Mouse (Mus musculus): Measurements from ENCODE around the gene Olfr1396. TPM values are rescaled to one million over a fixed set of nuclear protein-coding genes. Genes with fewer than 3 reads are reported as not detected.

The Olfr1396 gene
- polyA plus RNA-seq, 1 experiment: not detected

- TF ChIP-seq POLR2A (IDR thresholded peaks at IDR 0.05; ENCODE audit: insufficient read depth, low read depth, low read length) (no peak), CTCF (IDR thresholded peaks at IDR 0.05; ENCODE audit: insufficient read depth, low read depth, low read length) (no peak)
- H3K4me1 ChIP-seq (ENCODE audit: control insufficient read depth, insufficient read depth, low read length): peaks cover 5% of the 10 kb centered on the region
- no peak overlapping the region for H3K27ac ChIP-seq (ENCODE audit: insufficient read depth, low read depth, low read length)
- H3K4me3 ChIP-seq (ENCODE audit: insufficient read depth, low read depth, low read length): no peak overlapping the region
- 90% methylated on average over 2 of the region's 2 CpGs for WGBS
These were observed 21.9 kb downstream of the Olfr1396 start for GRCm38 (mm10) chr11:49092786-49093185.

- no peak overlapping the region for H3K27ac ChIP-seq (ENCODE audit: insufficient read depth, low read depth, low read length)
- H3K4me3 ChIP-seq (ENCODE audit: insufficient read depth, low read depth, low read length): no peak overlapping the region
- 94% methylated on average over 1 of the region's 1 CpGs for WGBS
- TF ChIP-seq POLR2A (IDR thresholded peaks at IDR 0.05; ENCODE audit: insufficient read depth, low read depth, low read length) (no peak), CTCF (IDR thresholded peaks at IDR 0.05; ENCODE audit: insufficient read depth, low read depth, low read length) (no peak)
- H3K4me1 ChIP-seq (ENCODE audit: control insufficient read depth, insufficient read depth, low read length): peaks cover 5% of the 10 kb centered on the region
These were observed 22.6 kb downstream of the Olfr1396 start for GRCm38 (mm10) chr11:49092053-49092586.

DNA sequence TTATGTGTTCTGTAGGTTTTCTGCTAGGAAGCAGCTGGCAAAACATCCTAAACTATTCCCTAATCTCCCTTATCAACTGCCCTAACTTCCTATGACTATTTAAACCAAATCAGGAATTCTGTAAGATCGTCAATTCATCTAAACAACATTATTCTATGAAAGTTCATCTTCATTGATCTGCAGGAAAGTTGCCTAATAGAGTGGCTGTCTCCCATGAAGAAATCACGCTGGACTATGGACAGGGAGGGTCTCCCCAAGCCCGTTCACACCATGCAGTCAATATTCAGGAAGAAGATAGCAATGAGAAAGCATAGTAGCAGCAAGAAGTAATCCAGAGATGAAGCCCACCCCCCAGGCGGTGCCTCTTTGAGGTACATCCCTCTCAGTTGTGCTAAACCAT lies 23.5 kb downstream of the Olfr1396 start:
- H3K4me3 ChIP-seq (ENCODE audit: insufficient read depth, low read depth, low read length): no peak overlapping the region
- no peak overlapping the region for H3K27ac ChIP-seq (ENCODE audit: insufficient read depth, low read depth, low read length)
- WGBS: 83% methylated on average over 4 of the region's 4 CpGs
- peaks cover 5% of the 10 kb centered on the region for H3K4me1 ChIP-seq (ENCODE audit: control insufficient read depth, insufficient read depth, low read length)
- TF ChIP-seq CTCF (IDR thresholded peaks at IDR 0.05; ENCODE audit: insufficient read depth, low read depth, low read length) (no peak), POLR2A (IDR thresholded peaks at IDR 0.05; ENCODE audit: insufficient read depth, low read depth, low read length) (no peak)

GRCm38 (mm10) chr11:49090551-49090950 lies 24.1 kb downstream of the Olfr1396 start:
- TF ChIP-seq CTCF (IDR thresholded peaks at IDR 0.05; ENCODE audit: insufficient read depth, low read depth, low read length) (no peak), POLR2A (IDR thresholded peaks at IDR 0.05; ENCODE audit: insufficient read depth, low read depth, low read length) (no peak)
- Histone ChIP-seq H3K4me1 (ENCODE audit: control insufficient read depth, insufficient read depth, low read length) (peaks cover 5% of the 10 kb centered on the region), H3K27ac (ENCODE audit: insufficient read depth, low read depth, low read length) (no peak overlapping the region), H3K4me3 (ENCODE audit: insufficient read depth, low read depth, low read length) (no peak overlapping the region)
- 81% methylated on average over 5 of the region's 5 CpGs for WGBS

DNA sequence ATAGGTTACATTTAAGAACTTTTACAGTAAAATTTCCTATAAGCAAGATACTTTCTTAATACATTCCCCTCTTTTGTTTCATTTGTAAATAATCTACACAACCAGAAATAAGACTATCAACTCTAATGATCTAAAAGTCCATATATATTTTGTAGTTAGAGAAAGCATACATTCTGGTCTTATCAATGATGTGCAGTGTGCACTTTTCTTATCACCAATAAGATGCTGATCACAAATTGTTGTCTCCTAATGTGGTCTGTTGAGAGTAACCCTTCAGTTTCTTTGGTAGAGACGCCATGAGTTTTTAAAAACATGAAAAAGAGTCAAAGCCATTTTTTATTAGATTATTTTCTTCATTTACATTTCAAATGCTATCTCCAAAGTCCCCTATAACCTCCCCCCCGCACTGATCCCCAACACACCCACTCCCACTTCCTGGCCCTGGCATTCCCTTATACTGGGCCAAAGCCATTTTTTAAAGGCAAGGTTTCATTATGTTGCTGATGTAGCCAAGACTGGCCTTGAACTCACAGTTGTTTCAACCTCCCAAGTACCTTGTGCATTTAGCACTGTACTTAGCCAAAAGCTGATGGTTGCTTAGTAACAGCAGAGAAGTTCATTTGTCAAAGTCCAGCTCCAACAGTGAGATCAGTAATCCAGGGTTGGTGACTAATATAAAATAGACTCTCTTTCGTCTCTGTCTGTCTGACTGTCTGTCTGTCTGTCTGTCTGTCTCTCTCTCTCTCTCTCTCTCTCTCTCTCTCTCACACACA lies 24.8 kb downstream of the Olfr1396 start:
- WGBS: 83% methylated on average over 3 of the region's 3 CpGs
- Histone ChIP-seq H3K27ac (ENCODE audit: insufficient read depth, low read depth, low read length) (no peak overlapping the region), H3K4me1 (ENCODE audit: control insufficient read depth, insufficient read depth, low read length) (peaks cover 5% of the 10 kb centered on the region), H3K4me3 (ENCODE audit: insufficient read depth, low read depth, low read length) (no peak overlapping the region)
- TF ChIP-seq POLR2A (IDR thresholded peaks at IDR 0.05; ENCODE audit: insufficient read depth, low read depth, low read length) (no peak), CTCF (IDR thresholded peaks at IDR 0.05; ENCODE audit: insufficient read depth, low read depth, low read length) (no peak)

DNA sequence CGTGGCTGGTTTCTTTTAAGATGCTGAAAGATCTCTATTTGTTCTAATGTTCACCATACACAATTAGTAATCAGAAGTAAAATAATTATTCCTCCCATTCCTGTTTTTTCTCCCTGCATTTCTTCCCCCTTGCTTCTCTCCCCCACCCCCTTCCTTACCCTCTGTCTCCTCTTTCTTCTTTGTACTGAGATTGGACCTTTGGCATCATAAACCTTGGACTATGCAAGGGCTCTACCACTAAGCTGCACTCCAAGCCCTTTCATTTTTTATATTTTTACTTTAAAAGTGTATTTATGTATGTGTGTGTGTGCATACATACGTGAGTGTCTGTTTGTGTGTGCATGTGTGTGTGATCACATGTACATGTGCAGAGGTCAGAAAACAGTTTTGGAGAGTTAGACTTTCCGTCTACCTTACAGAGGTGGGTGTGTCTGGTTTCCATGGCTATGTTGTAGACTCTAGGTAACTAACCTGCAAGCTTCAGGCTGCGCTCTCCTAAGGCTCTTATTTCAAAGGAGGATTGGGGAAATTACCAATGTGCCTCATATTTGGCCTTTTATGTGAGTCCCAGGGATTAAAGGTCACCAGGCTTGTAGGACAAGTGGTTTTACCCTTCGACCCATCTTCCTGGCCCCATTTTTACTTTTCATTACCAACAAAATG lies 25.6 kb downstream of the Olfr1396 start:
- WGBS: 94% methylated on average over 5 of the region's 5 CpGs
- Histone ChIP-seq H3K4me1 (ENCODE audit: control insufficient read depth, insufficient read depth, low read length) (peaks cover 5% of the 10 kb centered on the region), H3K27ac (ENCODE audit: insufficient read depth, low read depth, low read length) (no peak overlapping the region), H3K4me3 (ENCODE audit: insufficient read depth, low read depth, low read length) (no peak overlapping the region)
- no peak for TF ChIP-seq CTCF (IDR thresholded peaks at IDR 0.05; ENCODE audit: insufficient read depth, low read depth, low read length)
- no peak for TF ChIP-seq POLR2A (IDR thresholded peaks at IDR 0.05; ENCODE audit: insufficient read depth, low read depth, low read length)

- H3K4me3 ChIP-seq (ENCODE audit: insufficient read depth, low read depth, low read length): no peak overlapping the region
- 42% methylated on average over 22 of the region's 22 CpGs for WGBS
- peaks cover 5% of the 10 kb centered on the region for H3K4me1 ChIP-seq (ENCODE audit: control insufficient read depth, insufficient read depth, low read length)
- no peak for TF ChIP-seq POLR2A (IDR thresholded peaks at IDR 0.05; ENCODE audit: insufficient read depth, low read depth, low read length)
- no peak for TF ChIP-seq CTCF (IDR thresholded peaks at IDR 0.05; ENCODE audit: insufficient read depth, low read depth, low read length)
- H3K27ac ChIP-seq (ENCODE audit: insufficient read depth, low read depth, low read length): no peak overlapping the region
These were observed 26.7 kb downstream of the Olfr1396 start for GRCm38 (mm10) chr11:49087830-49088616.

- H3K4me1 ChIP-seq (ENCODE audit: control insufficient read depth, insufficient read depth, low read length): peaks cover 5% of the 10 kb centered on the region
- TF ChIP-seq CTCF (IDR thresholded peaks at IDR 0.05; ENCODE audit: insufficient read depth, low read depth, low read length) (no peak), POLR2A (IDR thresholded peaks at IDR 0.05; ENCODE audit: insufficient read depth, low read depth, low read length) (no peak)
- no peak overlapping the region for H3K4me3 ChIP-seq (ENCODE audit: insufficient read depth, low read depth, low read length)
- WGBS: 76% methylated on average over 6 of the region's 6 CpGs
- H3K27ac ChIP-seq (ENCODE audit: insufficient read depth, low read depth, low read length): no peak overlapping the region
These were observed 27.8 kb downstream of the Olfr1396 start for GRCm38 (mm10) chr11:49086858-49087361.
